Mouse (Mus musculus) embryo, embryonic 11.5 days (tissue): ENCODE results near the gene Elane.

ENCODE experiments used
- DNase-seq: peaks from one replicate; pipeline ENCODE4 v3.0.0-alpha.2; 2012; ENCODE audit warnings: low read depth, low spot score

Gene Elane

DNA sequence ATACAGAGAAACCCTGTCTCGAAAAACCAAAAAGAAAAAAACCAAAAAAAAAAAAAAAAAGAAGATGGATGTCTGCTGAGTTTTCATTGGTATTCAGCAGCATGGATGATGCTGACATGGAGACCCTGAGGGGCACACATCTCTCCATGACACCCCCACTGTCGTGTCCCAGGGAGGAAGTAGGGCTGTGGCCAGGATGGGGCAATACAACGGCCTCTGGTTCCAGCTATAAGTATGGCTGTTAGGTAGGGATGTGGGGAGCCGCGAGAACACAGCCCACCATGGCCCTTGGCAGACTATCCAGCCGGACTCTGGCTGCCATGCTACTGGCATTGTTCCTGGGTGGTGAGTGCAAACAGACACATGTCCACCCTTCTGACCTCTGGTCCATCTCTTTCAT is at the start of gene Elane:
Gene Elane, plus strand, starts transcription at position 194 of the 400 bp plus-strand sequence.
- DNase-seq = no peak

DNA sequence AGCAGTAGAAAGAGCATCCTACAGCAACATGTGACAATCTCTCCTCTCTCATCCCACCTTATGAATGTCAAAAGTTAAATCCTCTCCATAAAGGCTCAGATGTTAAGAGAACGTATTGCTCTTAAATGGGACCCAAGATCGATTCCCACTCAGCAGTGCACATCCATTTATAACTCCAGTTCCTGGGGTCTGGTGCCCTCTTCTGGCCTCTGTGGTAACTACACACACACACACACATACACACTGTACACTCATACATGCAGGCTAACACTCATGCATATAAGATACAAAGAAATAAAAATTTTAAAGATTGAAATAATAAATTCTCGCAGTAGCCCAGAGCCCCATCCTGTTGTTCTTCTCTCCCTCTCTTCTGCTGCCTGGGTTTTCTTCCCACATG is 49.1 kb upstream of the Elane start:
- no peak for DNase-seq

DNA sequence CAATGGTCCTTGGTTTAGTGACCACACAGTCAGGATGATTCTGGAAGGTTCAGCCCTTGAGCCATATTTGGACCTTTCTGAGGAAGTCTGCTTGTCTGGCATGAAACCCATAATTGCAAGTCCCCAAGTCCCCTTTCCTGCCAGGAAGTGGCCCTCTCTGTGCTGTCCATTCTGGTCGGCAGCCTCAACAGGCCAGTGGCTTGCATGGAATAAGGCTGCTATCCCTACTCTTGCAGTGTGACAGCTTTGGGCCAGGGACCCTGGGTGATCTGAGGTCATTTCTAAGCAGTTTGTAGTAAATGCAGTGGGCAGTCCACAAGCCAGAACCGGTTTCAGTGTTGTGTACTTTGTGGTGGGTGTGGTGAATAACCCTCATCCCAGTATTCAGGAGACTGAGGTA is 47.9 kb upstream of the Elane start:
- DNase-seq = no peak

DNA sequence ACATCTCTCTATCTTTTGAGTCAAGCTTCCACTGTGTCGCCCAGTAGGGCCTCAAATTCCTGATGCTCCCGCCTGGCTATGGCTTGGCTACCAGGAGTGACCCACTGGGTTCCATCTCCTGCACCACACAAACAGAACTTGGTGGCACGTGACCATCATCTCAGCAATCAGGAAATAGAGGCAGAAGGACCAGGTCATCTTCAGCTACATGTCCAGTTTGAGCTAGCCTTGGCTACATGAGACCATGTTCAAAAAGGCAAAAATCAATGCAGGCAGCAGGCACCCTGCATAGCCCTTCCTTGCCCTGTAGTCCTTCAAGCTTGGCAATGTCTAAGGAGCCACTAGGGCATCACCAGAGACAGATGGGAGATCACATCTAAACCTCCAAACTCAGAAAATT is 46.0 kb upstream of the Elane start:
- DNase-seq = no peak

DNA sequence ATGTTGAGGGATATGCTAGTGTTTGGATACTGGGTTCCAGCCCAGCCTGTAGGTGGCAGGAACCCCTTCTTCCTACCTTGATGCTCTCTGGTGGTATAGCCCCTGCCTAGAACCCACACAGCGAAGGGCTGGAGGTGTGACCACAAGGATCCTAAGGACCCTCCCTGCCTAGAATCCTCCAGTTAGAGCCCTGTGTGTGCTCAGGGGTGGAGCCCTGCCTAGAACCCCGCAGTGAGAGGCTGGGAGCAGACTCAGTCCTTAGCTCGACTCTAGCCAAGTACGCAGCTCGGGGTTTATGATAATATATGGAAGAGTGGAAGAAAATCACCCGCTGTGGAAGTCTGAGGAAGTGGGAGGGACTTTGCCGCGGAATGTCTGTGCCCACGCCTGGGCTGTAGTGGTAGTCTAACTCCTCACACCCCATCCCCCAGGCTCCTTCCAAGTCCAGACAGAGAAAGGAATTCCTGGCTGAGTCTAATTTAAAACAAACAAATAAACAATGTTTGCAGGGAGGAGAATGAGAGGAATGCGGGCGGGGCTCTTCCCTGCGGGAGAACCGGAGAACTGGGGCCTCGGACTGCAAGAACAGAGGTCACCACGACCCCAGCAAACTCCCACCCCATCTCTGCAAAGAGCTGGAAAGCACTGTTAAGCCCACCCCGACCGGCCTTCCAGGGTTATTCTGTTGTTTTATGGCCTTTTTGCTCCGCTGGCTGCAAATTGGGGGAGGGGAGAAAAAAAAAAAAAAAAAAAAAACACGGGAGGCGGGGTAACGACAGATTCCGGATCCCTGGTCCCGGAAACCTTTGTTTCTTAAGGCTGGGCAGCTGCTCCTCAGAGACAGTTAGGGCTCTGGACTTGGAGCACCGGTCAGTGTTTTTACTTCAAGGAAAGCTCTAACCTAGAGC is 45.1 kb upstream of the Elane start:
- peak; percentile 61 for DNase-seq

DNA sequence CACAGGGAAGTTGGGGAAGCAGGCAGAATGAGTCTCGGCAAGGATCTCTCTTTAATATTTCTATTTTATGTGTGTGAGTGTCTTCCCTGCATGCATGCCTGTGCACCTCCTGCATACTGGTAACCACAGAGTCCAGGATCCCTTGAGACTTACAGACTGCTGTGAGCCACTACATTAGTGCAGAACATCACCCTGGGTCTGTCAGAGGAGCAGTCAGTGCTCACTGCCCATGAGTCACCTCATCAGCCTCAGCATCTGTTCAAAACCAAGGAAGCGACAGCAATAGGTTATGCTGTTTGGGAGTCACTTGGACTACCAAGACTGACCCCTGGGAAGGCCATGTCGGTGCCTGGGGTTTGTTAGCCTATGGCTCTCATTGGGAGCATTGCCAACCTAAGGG is 43.7 kb upstream of the Elane start:
- DNase-seq = no peak

DNA sequence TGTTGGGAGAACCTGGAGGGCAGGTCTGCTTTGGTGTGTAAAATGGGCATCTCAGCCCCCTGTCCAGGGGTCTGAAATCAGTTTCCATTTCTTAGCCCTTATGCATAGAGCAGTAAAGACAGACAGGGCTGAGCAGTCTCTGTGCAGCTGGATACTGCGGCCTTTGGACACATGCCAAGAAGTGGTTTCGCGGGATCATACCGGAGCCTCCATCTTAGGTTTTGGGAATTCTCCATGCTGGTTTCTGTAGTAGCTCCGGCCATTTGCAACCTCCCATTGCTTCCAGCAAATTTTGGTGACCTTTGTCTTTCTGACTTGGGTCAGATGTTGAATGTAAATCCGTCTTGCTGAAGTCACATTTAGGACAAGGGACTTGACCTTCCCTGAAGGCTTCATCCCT is 42.6 kb upstream of the Elane start:
- DNase-seq = no peak

DNA sequence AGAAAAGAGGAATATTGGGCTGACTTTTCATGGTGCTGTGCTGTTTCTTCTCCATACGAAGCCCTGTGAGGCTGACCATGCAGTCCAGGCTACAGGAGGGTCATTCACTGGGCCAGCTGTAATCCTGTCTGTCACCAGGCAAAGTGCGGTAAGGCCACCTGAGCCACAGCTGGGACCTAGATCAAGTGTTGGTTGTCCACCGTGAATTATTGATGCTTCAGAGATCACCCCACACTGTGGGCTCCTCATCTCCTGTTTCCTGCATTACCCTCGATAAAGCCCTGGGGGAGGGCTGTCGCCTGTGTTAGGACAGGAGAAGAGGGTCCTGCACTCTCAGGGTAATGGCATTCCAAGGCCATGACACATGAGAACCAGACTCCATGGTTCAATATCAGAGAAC is 39.5 kb upstream of the Elane start:
- no peak for DNase-seq

DNA sequence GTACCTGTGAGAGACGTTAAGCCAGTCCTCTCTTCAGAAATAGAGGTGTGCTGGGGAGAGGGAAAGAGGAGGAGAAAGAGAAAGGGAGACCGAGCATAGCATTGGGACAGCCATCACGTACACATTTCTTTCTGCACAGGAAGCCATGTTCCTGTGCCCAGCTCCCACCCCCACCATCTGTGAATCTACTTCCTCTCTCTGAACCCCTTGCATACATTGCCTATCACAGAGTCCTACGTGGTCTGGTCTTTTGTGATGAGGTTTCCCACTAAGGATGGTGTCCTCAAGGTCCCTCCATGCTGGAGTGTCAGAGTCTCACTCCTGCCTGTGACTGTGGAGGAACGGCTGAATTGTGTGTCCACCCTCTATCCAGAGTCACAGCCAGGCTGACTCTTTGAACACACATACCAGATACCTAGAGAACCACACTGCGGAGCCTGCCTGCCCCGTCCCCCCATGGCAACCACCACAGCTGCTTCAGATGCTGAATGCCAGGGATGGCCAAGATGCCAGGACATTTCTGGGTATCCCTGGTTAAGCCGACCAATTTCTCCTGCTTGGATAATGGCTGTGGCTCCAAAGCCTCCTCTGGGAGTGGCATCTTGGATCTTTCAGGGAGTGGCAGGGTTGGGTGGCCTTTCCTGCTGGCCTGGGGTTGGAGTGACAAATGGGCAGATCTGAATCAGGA is 36.0 kb upstream of the Elane start:
- no peak for DNase-seq

DNA sequence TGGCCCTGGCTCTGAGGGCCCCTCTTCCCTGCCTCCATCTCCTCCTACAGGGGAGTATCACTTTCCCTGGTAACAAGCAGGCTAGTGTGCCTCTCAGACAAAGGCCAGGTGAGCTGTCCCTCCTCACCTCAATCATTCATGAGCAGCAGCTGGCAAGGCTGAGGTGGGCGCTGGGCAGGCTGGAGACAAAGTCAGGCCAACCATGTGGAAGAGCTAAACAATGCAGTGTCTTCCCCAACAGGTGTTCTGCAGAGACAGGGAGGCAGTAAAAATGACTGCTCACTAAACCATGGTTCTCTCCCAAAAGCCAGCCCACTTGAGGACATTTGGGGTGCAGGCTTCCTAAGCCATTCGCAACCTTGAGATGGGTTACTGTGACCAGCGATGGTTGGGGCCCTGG is 34.4 kb upstream of the Elane start:
- no peak for DNase-seq

DNA sequence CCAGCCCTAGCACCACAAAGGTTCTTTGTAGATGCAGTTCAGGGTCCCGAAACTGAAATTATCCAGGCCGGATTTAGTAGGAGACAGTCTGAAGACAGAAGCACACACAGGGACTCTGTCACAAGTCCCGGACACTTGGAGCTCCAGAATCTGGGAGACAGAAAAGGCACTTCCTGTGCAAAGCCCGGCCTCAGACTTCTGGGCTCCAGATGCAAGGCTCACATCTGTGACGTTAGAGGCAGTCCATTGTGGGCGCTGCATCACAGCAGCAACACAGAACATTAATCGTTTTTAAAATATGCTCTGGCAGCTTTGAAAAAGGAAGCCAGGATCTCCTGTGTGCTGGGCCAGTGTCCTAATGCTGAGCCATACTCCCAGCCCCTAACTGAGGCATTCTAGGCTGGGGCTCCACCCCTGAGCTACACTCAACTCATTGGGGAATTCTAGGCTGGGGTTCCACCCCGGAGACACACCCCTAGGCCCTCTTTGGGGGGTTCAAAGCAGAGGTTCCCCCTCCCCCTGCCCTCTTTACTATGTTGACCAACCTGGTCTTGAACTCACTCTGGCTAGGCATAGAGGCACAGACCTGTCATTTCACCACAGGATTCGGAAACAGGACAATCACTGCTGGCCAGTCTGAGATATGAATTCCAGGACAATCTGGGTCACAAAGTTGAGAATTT is 33.8 kb upstream of the Elane start:
- DNase-seq = no peak

DNA sequence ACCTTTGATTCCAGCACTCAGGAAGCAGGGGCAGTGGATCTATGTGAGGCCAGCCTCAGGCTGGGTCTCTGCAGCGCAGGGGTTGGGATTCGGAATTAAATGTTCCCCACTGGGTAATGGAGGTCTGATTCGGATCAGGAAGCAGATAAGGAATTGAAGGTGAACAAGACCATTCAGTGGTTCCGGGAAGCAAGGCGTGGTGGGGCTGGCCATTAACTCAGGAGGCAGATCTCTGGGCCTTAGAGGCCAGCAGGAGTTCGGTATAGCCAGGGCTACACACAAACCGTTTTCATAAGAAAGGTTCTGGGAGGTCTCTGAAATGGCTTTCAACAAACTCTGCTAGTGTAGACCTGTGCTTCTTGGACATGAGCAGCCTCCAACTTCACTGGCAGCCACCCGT is 33.2 kb upstream of the Elane start:
- no peak for DNase-seq

DNA sequence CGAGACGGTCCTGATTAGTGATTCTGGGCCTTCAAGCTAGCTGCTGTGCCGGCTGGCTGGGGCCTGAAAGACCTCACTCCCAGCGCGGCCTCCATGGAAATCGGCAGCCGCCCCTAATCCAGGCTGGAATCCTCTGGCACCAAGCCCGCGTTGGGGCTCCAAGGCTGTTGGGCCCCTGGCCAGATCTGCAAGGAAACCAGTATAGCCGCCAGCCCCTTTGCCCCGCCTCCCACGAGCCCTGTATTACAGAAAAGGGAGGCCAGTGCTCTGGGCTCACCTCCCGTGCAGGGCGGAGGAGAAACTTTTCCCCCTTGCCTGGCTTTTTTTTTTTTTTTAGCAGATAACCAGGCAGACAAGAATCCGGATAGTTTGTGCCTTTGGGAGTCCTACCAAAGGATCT is 32.7 kb upstream of the Elane start:
- peak; percentile 57 for DNase-seq

DNA sequence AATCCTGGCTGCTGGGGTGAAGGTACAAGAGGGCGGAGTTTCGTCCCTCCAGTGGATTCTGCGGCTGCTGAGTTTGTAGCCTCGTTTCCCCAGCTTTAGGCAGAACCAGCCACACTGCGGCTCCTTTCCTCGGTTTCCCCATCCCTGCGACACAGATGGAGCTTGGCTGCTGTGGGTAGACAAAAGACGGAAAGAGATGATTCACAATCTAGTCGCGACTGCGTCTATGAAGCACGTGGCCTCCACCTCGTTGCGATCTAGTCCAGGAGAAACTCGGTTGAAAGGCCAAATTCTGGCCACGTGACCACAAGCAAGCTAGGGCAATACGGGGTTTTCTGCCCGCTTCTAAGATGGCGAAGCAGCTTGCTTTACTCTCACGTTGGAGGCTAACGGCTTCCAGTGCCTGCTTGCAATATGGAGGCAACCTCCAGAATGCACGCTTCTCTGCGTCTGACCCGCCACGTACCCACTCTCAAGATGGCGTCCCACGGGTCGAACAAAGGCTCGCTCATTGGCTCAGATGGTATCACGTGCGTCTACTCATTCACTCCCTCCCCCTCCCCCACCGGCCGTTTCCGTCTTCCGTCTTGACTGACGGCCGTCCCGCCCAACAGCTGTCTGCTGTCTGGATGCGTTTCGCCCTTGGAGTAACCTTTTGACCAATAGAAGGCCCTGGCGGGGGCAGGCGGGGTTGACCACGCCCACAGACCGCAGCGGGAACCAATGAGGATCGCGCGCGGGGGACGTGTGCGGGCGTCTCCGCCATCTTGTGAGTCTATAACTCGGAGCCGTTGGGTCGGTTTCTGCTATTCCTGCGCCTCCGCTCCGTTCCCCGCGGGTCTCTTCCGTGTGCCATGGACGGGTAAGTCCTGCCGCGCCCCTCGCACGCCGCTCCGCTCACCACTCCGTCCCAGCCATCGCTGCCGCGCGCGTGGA is 31.9 kb upstream of the Elane start, which contains the start of gene Ptbp1:
Gene Ptbp1, plus strand, starts transcription at position 568 of the 936 bp plus-strand sequence.
- DNase-seq = peak; percentile 100

DNA sequence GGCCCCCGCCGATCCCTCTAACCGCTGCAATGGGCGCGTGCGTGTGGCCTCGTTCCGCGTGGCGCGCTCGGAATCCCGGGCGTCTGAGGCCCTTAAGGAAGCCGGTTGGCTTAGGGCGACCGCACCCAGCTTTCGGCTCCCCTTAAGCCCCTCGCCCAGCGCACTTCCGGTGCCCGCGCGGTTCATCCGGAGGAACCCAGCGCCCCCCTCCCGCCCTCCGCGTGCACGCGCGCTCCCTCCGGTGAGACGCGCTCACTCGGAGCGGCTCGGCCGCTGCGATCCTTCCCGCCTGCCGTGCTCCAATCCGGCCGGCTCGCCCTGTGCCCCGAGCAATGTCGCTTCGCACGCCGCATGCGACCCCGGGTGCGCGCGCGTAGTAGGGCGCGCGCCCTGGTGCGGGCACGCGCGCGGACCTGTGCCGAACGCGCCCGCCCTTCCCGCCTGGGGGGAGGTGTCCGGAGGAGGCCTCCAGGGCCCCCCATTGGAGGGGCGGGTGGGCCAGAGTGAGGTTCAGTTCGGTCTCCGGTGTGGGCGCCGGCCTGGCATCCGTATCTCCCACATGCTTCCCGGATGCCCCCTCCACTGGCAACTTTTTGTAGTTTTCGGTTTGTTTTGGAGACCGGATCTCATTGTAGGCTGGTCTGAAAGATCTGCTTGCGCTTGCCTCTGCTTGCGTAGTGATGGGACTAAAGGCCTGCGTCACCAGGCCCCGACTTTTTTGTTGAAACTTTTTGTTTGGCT is 31.1 kb upstream of the Elane start:
- DNase-seq = peak; percentile 61

DNA sequence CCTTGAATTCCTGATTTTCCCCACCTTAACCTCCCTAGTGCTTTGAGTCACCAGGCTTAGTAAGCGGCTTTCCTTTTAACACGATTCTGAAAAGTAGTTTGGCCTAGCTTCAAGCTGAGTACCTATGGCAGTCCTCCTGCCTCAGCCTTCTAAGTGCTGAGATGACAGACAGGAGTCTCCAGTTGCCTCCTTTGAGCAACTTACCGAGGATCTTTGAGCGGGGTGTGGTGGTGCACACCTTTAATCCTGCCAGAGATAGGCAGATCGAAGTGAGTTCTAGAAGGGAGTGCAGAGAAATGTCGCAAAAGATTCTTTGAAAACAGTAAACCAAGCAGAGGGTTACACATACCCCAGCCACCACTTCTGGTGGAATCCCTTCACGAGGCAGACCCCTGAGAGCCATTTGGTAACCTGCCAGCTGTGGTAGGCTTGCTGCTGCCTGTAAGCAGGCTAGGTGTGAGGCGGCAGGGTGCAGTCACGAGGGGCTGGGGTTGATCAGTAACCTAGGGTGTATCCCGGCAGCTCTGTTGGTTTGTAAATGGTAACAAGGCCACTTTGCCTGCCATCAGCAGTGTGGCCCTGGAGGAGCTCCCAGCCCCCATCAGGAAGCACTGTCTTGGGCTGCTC is 30.4 kb upstream of the Elane start:
- DNase-seq = no peak

DNA sequence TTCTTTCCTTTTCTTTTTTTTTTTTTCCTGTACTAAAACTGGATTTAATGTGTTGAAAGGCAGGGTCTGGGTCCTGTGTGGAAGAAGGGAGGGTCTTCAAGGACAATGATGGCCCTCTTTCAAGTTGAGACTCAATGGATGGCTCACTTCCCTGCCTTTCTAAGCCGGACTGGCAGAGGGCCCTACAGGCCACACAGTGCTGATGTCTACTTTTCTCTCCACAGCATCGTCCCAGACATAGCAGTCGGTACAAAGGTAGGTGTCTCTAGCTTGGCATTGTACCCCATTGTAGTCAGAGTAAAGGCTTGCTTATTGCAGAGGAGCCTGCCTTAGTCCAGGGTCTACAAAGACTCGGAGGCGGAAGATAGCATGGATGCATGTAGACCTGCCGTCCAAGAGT is 29.8 kb upstream of the Elane start:
- DNase-seq = no peak

DNA sequence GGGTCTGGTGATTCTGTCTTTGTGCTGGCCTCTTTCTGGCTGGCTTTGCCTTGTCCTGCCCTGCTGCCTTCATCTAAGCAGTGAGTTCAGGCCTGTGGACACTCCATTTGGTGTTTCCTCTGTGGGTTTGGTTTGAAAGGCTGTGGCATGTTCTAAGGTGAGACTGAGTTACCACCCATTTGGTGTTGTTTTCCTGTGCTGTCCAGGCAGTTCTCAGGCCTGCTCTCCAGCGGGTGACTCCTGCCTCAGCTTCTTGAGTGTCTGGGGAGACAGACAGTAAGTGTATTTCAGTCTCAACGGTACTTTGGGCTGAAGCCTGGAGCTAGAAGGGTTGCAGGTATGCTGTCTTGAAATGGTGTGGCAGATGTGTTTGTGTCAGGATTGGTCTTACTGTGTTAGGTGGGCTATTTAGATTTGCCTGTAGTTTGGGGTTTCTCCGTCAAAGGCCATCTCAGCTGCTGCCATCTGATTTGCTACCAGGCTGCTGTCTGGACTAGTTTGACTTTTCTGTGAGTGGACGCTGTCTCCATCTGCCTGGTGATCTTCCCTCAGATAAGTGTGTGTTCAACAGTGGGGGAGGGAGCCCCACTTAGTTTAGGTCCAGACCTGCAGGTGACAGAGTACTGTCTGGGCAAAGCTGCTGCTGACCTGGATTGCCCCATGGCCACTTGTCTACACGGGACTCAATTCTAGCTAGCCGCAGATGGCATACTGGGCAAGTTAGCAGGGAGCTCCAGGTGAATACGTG is 29.2 kb upstream of the Elane start:
- DNase-seq = no peak

DNA sequence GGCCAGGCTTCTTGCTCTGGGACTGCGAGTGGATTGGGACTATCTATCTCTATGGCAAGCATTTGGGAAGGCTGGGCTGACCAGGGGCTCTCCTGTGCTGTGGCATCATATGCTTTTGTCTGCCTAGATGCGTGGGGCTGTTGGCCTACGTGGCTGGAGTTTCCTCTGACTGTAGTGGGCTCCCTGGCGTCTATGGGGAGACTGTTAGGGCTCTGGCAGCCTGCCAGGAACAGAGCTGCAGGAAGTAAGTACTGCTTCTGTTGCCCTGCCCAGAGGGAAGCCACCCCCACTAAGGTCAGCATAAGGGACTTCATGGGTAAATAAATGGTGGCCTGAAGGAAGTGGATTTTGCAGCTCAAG is 28.6 kb upstream of the Elane start:
- no peak for DNase-seq

DNA sequence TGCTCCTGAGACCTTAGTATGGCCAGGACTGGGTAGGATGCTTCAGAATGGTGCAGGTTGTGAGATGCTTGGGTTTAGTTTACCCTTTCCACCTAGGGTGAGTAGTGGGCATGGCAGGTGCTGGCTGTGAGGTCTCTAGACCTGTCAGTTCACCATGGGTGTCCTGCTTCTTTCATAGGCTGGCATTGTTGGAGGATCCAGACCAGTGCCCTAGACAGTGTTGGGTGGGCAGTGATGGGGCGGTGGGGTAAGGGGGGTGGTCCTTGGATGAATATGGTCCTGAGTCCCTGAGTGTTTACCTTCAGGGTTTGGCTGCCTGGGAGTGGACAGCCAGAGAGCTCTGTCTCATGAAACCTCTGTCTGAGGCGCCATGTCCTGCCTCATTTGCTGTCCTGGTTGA is 28.2 kb upstream of the Elane start:
- no peak for DNase-seq
